Mouse (Mus musculus) hindbrain, embryonic 16.5 days (tissue): ENCODE measurements around the gene Creg2. TPM values are rescaled to one million over a fixed set of nuclear protein-coding genes. Genes with fewer than 3 reads are reported as not detected.

ENCODE experiments used
- ATAC-seq: fragments of 200-750 bp; cut with Nextera tagmentation; 2 replicates; pipeline ENCODE4 v1.8.0; 2017; ENCODE audit warnings: moderate TSS enrichment, moderate library complexity
- H3K27ac ChIP-seq: fragments of 300-500 bp; sonication (generic); 2 replicates; pipeline ENCODE4 v1.5.1; 2014; ENCODE audit warnings: low read depth, mild to moderate bottlenecking, control low read depth, low read length, moderate library complexity
- H3K27me3 ChIP-seq: fragments of 300-500 bp; sonication (generic); replicated peaks from 2 replicates; pipeline ENCODE4 v1.6.1; 2014; ENCODE audit warnings: low read length; ENCODE audit not compliant: control insufficient read depth, insufficient read depth
- H3K36me3 ChIP-seq: fragments of 300-500 bp; sonication (generic); 2 replicates; pipeline ENCODE4 v1.6.1; 2014; ENCODE audit warnings: mild to moderate bottlenecking, low read length, moderate library complexity, mixed read lengths; ENCODE audit not compliant: control insufficient read depth, insufficient read depth
- H3K4me1 ChIP-seq: fragments of 300-500 bp; sonication (generic); 2 replicates; pipeline ENCODE4 v1.6.1; 2014; ENCODE audit warnings: low read depth, low read length; ENCODE audit not compliant: control insufficient read depth, insufficient read depth
- H3K4me2 ChIP-seq: fragments of 300-500 bp; sonication (generic); 2 replicates; pipeline ENCODE4 v1.6.1; 2014; ENCODE audit warnings: mild to moderate bottlenecking, low read length, control low read depth, moderate library complexity
- H3K4me3 ChIP-seq: fragments of 300-500 bp; sonication (generic); 2 replicates; pipeline ENCODE4 v1.5.1; 2014; ENCODE audit warnings: mild to moderate bottlenecking, low read length, control low read depth, moderate library complexity
- H3K9ac ChIP-seq: fragments of 300-500 bp; sonication (generic); 2 replicates; pipeline ENCODE4 v1.6.1; 2014; ENCODE audit warnings: low read depth, mild to moderate bottlenecking, control low read depth, low read length, moderate library complexity
- H3K9me3 ChIP-seq: fragments of 300-500 bp; sonication (generic); 2 replicates; pipeline ENCODE4 v1.6.1; 2014; ENCODE audit warnings: mild to moderate bottlenecking, low read length, moderate library complexity; ENCODE audit not compliant: control insufficient read depth
- WGBS: fragments of 180-500 bp; shearing (Covaris S2); extraction: QIAGEN DNeasy Blood & Tissue Kit; methylation state at CpG from one replicate; pipeline ENCODE4 v1.1.7; 2014; 5-methylcytosine and 5-hydroxymethylcytosine counted together
- polyA plus RNA-seq: library from polyadenylated mRNA; unstranded; fragments of >200 nt; fragmentation: Nextera tagmentation; extraction: Ambion mirVana; gene quantifications from 2 replicates; pipeline ENCODE4 v1.2.1, GENCODE M21; 2015

Creg2 gene
- polyA plus RNA-seq, 1 experiment from 2014 or later = 12.5 TPM

DNA sequence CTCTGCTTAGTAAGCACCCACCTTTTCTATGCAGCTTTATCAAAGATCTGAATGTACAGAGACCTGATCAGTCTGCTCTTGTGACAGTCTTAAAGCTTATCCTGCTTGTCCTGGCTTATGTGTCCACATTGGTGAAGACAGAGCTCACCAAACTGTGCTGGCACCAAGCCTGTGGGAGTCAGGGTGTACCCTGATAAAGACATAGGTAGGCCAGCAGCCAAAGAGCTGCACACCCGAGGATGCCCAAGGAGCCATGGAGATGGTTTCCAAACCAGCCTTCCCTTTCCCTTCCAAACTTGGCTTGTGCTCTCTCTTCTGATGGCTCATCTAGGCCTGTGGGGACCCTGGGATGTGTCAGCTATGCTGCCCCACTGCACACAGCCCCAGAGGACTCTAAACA lies 6.9 kb downstream of the Creg2 start:
- H3K36me3 ChIP-seq = 0 out of 2 replicates have a peak, but pooled peaks cover 4% of the 10 kb centered on the region
- H3K9me3 ChIP-seq = no peaks in the 10 kb centered on the region
- no peak for ATAC-seq
- no peak overlapping the region for H3K4me3 ChIP-seq
- no peak overlapping the region for H3K27ac ChIP-seq
- peaks cover 8% of the 10 kb centered on the region; the same call in 1 of the 2 replicates for H3K4me1 ChIP-seq
- WGBS = 61% methylated on average over 1 of the region's 1 CpGs
- H3K27me3 ChIP-seq = no peaks in the 10 kb centered on the region
- no peak overlapping the region for H3K9ac ChIP-seq
- H3K4me2 ChIP-seq = no peak overlapping the region

GRCm38 (mm10) chr1:39641667-39642066 lies 9.6 kb downstream of the Creg2 start:
- WGBS = 92% methylated on average over 7 of the region's 7 CpGs

DNA sequence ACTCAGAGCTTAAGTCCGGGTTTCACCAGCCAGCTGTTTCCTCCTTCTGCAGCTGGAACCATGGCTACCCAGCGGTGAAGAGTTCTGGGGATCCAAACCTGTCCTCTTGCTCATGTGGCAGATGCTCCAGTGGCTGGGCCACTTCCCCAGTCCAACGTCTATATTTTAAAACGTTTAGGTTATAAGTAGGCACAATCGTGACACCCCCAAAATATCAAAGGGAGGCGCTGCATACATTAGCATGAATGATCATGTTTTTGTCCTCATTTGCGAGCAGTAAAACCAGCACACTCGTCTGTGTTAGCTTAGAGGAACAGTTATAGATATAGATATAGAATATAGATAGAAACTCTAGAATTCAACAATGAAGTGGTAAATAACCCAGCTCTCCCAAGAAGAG lies 14.1 kb downstream of the Creg2 start:
- Histone ChIP-seq H3K4me3 (no peak overlapping the region), H3K27ac (no peak overlapping the region), H3K9me3 (no peaks in the 10 kb centered on the region), H3K27me3 (no peaks in the 10 kb centered on the region), H3K4me1 (no peaks in the 10 kb centered on the region), H3K4me2 (no peak overlapping the region), H3K9ac (no peak overlapping the region), H3K36me3 (0 out of 2 replicates have a peak, but pooled peaks cover 4% of the 10 kb centered on the region)
- WGBS = 64% methylated on average over 8 of the region's 8 CpGs
- ATAC-seq = no peak

More at GRCm38 (mm10) chr1:39641667-39642066, 9.6 kb downstream of the Creg2 start:
- H3K9me3 ChIP-seq = no peaks in the 10 kb centered on the region
- H3K27me3 ChIP-seq = no peaks in the 10 kb centered on the region
- ATAC-seq = no peak
- 0 out of 2 replicates have a peak, but pooled peaks cover 4% of the 10 kb centered on the region for H3K36me3 ChIP-seq
- no peak overlapping the region for H3K27ac ChIP-seq
- peaks cover 8% of the 10 kb centered on the region; the same call in 1 of the 2 replicates for H3K4me1 ChIP-seq
- no peak overlapping the region for H3K9ac ChIP-seq
- no peak overlapping the region for H3K4me3 ChIP-seq
- no peak overlapping the region for H3K4me2 ChIP-seq

- ATAC-seq = peak; percentile 53; the same call in 1 of the 2 replicates
- Histone ChIP-seq H3K4me1 (no peaks in the 10 kb centered on the region), H3K27ac (no peak overlapping the region), H3K9ac (no peak overlapping the region), H3K9me3 (no peaks in the 10 kb centered on the region), H3K4me3 (no peak overlapping the region), H3K36me3 (0 out of 2 replicates have a peak, but pooled peaks cover under 1% of the 10 kb centered on the region), H3K4me2 (no peak overlapping the region), H3K27me3 (no peaks in the 10 kb centered on the region)
- WGBS = 3% methylated on average over 5 of the region's 5 CpGs
These were observed 14.6 kb downstream of the Creg2 start for GRCm38 (mm10) chr1:39636660-39637059.

- ATAC-seq = no peak
- no peak overlapping the region for H3K9ac ChIP-seq
- H3K27ac ChIP-seq = no peak overlapping the region
- H3K4me2 ChIP-seq = no peak overlapping the region
- H3K9me3 ChIP-seq = no peaks in the 10 kb centered on the region
- WGBS = 30% methylated on average over 5 of the region's 5 CpGs
- no peaks in the 10 kb centered on the region for H3K4me1 ChIP-seq
- no peaks in the 10 kb centered on the region for H3K36me3 ChIP-seq
- H3K27me3 ChIP-seq = no peaks in the 10 kb centered on the region
- H3K4me3 ChIP-seq = no peak overlapping the region
These were observed 15.1 kb downstream of the Creg2 start for GRCm38 (mm10) chr1:39636196-39636595.

- 90% methylated on average over 9 of the region's 9 CpGs for WGBS
- H3K27ac ChIP-seq = no peak overlapping the region
- H3K4me3 ChIP-seq = no peak overlapping the region
- H3K9me3 ChIP-seq = no peaks in the 10 kb centered on the region
- no peak for ATAC-seq
- H3K36me3 ChIP-seq = no peaks in the 10 kb centered on the region
- no peak overlapping the region for H3K9ac ChIP-seq
- H3K27me3 ChIP-seq = no peaks in the 10 kb centered on the region
- H3K4me1 ChIP-seq = no peaks in the 10 kb centered on the region
- no peak overlapping the region for H3K4me2 ChIP-seq
These were observed 22.7 kb downstream of the Creg2 start for GRCm38 (mm10) chr1:39628606-39629005.

GRCm38 (mm10) chr1:39625491-39625890 lies 25.8 kb downstream of the Creg2 start:
- no peak overlapping the region for H3K9ac ChIP-seq
- peaks cover 2% of the 10 kb centered on the region; the same call in 1 of the 2 replicates for H3K9me3 ChIP-seq
- H3K27me3 ChIP-seq = no peaks in the 10 kb centered on the region
- no peak overlapping the region for H3K4me3 ChIP-seq
- no peaks in the 10 kb centered on the region for H3K4me1 ChIP-seq
- H3K4me2 ChIP-seq = no peak overlapping the region
- 78% methylated on average over 2 of the region's 3 CpGs for WGBS
- H3K36me3 ChIP-seq = peaks cover 4% of the 10 kb centered on the region
- H3K27ac ChIP-seq = no peak overlapping the region
- no peak for ATAC-seq

- H3K4me1 ChIP-seq = no peaks in the 10 kb centered on the region
- no peak overlapping the region for H3K9ac ChIP-seq
- no peaks in the 10 kb centered on the region for H3K27me3 ChIP-seq
- no peak overlapping the region for H3K4me2 ChIP-seq
- no peak overlapping the region for H3K4me3 ChIP-seq
- 52% methylated on average over 1 of the region's 1 CpGs for WGBS
- no peak for ATAC-seq
- no peak overlapping the region for H3K27ac ChIP-seq
- H3K9me3 ChIP-seq = peaks cover 2% of the 10 kb centered on the region; the same call in 1 of the 2 replicates
- peaks cover 4% of the 10 kb centered on the region for H3K36me3 ChIP-seq
These were observed 27.5 kb downstream of the Creg2 start for GRCm38 (mm10) chr1:39623729-39624128.

- H3K4me2 ChIP-seq = no peak overlapping the region
- no peak overlapping the region for H3K27ac ChIP-seq
- 95% methylated on average over 5 of the region's 5 CpGs for WGBS
- peaks cover 4% of the 10 kb centered on the region for H3K36me3 ChIP-seq
- H3K4me1 ChIP-seq = peaks cover 3% of the 10 kb centered on the region; the same call in 1 of the 2 replicates
- no peak overlapping the region for H3K4me3 ChIP-seq
- no peak for ATAC-seq
- H3K9me3 ChIP-seq = peaks cover 2% of the 10 kb centered on the region; the same call in 1 of the 2 replicates
- H3K9ac ChIP-seq = no peak overlapping the region
- no peaks in the 10 kb centered on the region for H3K27me3 ChIP-seq
These were observed 28.2 kb downstream of the Creg2 start for GRCm38 (mm10) chr1:39623106-39623505.
